In genomic region chr4:135051466-135051865, GRCm38 (mm10) we compare ENCODE assay signal across 13 mouse cellular contexts.
"Had no signal": no experiment of that assay in that cellular context is flagged by ENCODE, and none has a peak within 500 bp of the region (broad histone marks: within the 10 kb centered on the region; RNA-seq: fewer than 3 reads in every experiment).

No protein-coding gene starts in this region.

- H3K4me2 ChIP-seq: limb, embryonic 15.5 days; liver, embryonic 12.5 days; lung, embryonic 14.5 days; midbrain, embryonic 12.5 days had no signal

- H3K27ac ChIP-seq: limb, embryonic 15.5 days; liver, embryonic 12.5 days; midbrain, embryonic 12.5 days had no signal

- H3K9me3 ChIP-seq: limb, embryonic 15.5 days had no signal

- DNase-seq: kidney, adult 2 months; left cerebral cortex, postnatal 4 days; lung, embryonic 14.5 days; lung, postnatal 10 days; lung, postnatal 4 days; right cerebral cortex, adult 18-20 months; right cerebral cortex, postnatal 25 days; thymus, postnatal 36 days had no signal

- H3K4me1 ChIP-seq: limb, embryonic 15.5 days; midbrain, embryonic 12.5 days had no signal

- H3K4me3 ChIP-seq: limb, embryonic 15.5 days; liver, embryonic 12.5 days; megakaryocyte, embryonic 14.5 days; midbrain, embryonic 12.5 days had no signal

- H3K36me3 ChIP-seq: limb, embryonic 15.5 days; liver, embryonic 12.5 days; midbrain, embryonic 12.5 days had no signal

- ATAC-seq: intestine, embryonic 16.5 days; liver, embryonic 12.5 days had no signal

- H3K27me3 ChIP-seq: liver, embryonic 12.5 days had no signal

- H3K9ac ChIP-seq: limb, embryonic 15.5 days; liver, embryonic 12.5 days; lung, embryonic 14.5 days; midbrain, embryonic 12.5 days had no signal
